In genomic region chr4:31724400-31724799, GRCm38 (mm10) we compare ENCODE assay signal across 14 mouse cellular contexts.
"Had no signal": no experiment of that assay in that cellular context is flagged by ENCODE, and none has a peak within 500 bp of the region (broad histone marks: within the 10 kb centered on the region; RNA-seq: fewer than 3 reads in every experiment).

No protein-coding gene starts in this region.

- H3K27ac ChIP-seq: hindbrain, embryonic 13.5 days; hindbrain, postnatal 0 days; layer of hippocampus, adult 2 months; liver, embryonic 15.5 days; midbrain, embryonic 13.5 days; neural tube, embryonic 12.5 days had no signal

- H3K27me3 ChIP-seq: hindbrain, embryonic 13.5 days; liver, embryonic 15.5 days; megakaryocyte, embryonic 14.5 days; midbrain, embryonic 13.5 days; neural tube, embryonic 12.5 days had no signal

- H3K4me2 ChIP-seq: hindbrain, embryonic 13.5 days; liver, embryonic 11.5 days; liver, embryonic 15.5 days; midbrain, embryonic 13.5 days; neural tube, embryonic 12.5 days had no signal

- H3K36me3 ChIP-seq: hindbrain, embryonic 13.5 days; liver, embryonic 15.5 days; midbrain, embryonic 13.5 days; neural tube, embryonic 12.5 days had no signal

- H3K4me1 ChIP-seq: hindbrain, embryonic 13.5 days; liver, embryonic 15.5 days; megakaryocyte, embryonic 14.5 days; neural tube, embryonic 12.5 days had no signal

- H3K9me3 ChIP-seq: hindbrain, embryonic 13.5 days; liver, embryonic 15.5 days; midbrain, embryonic 13.5 days; neural tube, embryonic 12.5 days had no signal

- H3K4me3 ChIP-seq: hindbrain, embryonic 13.5 days; layer of hippocampus, adult 2 months; liver, embryonic 15.5 days; megakaryocyte, embryonic 14.5 days; midbrain, embryonic 13.5 days; myocyte; neural tube, embryonic 12.5 days had no signal

- ATAC-seq: hindbrain, postnatal 0 days; lung, postnatal 0 days; midbrain, embryonic 13.5 days had no signal

- DNase-seq: lung, adult 2 months; lung, postnatal 4 days; right cerebral cortex, postnatal 14 days; thymus, postnatal 36 days had no signal

- H3K9ac ChIP-seq: hindbrain, embryonic 13.5 days; liver, embryonic 15.5 days; midbrain, embryonic 13.5 days; neural tube, embryonic 12.5 days had no signal
